Mouse (Mus musculus) hindlimb bud, embryonic 11.5 days (tissue): ENCODE measurements around the gene Masp2.
A peak's percentile ranks its signal among the peaks of the same experiment; 100 is the strongest.

Experiments
- DNase-seq: peaks from one replicate; pipeline ENCODE4 v3.0.0-alpha.2; 2012; ENCODE audit warnings: low read depth, low spot score; ENCODE audit errors: extremely low spot score

Masp2 gene

GRCm38 (mm10) chr4:148602357-148603120 lies at the start of gene Masp2:
Masp2 (plus strand) TSS chr4:148602554.
- no peak for DNase-seq

- no peak for DNase-seq
These were observed 44.6 kb upstream of the Masp2 start for GRCm38 (mm10) chr4:148557766-148558165.

- peak; percentile 50 for DNase-seq
These were observed 43.9 kb upstream of the Masp2 start, which contains the start of gene Exosc10 for GRCm38 (mm10) chr4:148558297-148559000. Exosc10 (plus strand) TSS chr4:148558429.

- no peak for DNase-seq
These were observed 39.7 kb upstream of the Masp2 start for GRCm38 (mm10) chr4:148562676-148563075.

GRCm38 (mm10) chr4:148563595-148563994 lies 38.8 kb upstream of the Masp2 start:
- DNase-seq, result no peak

- no peak for DNase-seq
These were observed 32.2 kb upstream of the Masp2 start for GRCm38 (mm10) chr4:148570138-148570537.

- no peak for DNase-seq
These were observed 31.6 kb upstream of the Masp2 start for GRCm38 (mm10) chr4:148570693-148571295.

GRCm38 (mm10) chr4:148573222-148573621 lies 29.1 kb upstream of the Masp2 start:
- no peak for DNase-seq

GRCm38 (mm10) chr4:148580765-148581164 lies 21.6 kb upstream of the Masp2 start:
- DNase-seq, result no peak

GRCm38 (mm10) chr4:148581422-148581821 lies 20.9 kb upstream of the Masp2 start:
- DNase-seq, result no peak

- DNase-seq, result no peak
These were observed 19.1 kb upstream of the Masp2 start for GRCm38 (mm10) chr4:148583257-148583656.

- no peak for DNase-seq
These were observed 15.7 kb upstream of the Masp2 start for GRCm38 (mm10) chr4:148586648-148587047.

GRCm38 (mm10) chr4:148588793-148589192 lies 13.6 kb upstream of the Masp2 start:
- no peak for DNase-seq

- DNase-seq, result no peak
These were observed 12.8 kb upstream of the Masp2 start for GRCm38 (mm10) chr4:148589565-148589964.

- DNase-seq, result no peak
These were observed 11.8 kb upstream of the Masp2 start for GRCm38 (mm10) chr4:148590421-148591170.

GRCm38 (mm10) chr4:148591171-148591630 lies 11.2 kb upstream of the Masp2 start, which contains the start of gene Srm:
Srm (plus strand) TSS chr4:148591503.
- DNase-seq, result no peak

- DNase-seq, result no peak
These were observed 10.5 kb upstream of the Masp2 start for GRCm38 (mm10) chr4:148591637-148592380.

- no peak for DNase-seq
These were observed 8.4 kb upstream of the Masp2 start for GRCm38 (mm10) chr4:148593996-148594395.

GRCm38 (mm10) chr4:148595916-148596315 lies 6.4 kb upstream of the Masp2 start:
- DNase-seq, result no peak

- no peak for DNase-seq
These were observed 5.6 kb upstream of the Masp2 start for GRCm38 (mm10) chr4:148596731-148597130.
